Mouse (Mus musculus) gastrocnemius, postnatal 25 days (tissue): Measurements from ENCODE around the gene Ahcy. TPM values are rescaled to one million over a fixed set of nuclear protein-coding genes. Genes with fewer than 3 reads are reported as not detected.
"Not testable (repeated sequence)": the region's sequence is repeated elsewhere in the genome, so short reads cannot be mapped to it uniquely, and the experiment has no call there.

Experiments used
- DNase-seq: peaks from one replicate; pipeline ENCODE4 v3.0.0; 2022
- long read RNA-seq, 2 experiments: library from polyadenylated mRNA; stranded (forward); transcript quantifications; one replicate each; pipeline ENCODE4 v2.0.0; 2021
- total RNA-seq, 2 experiments: library from RNA; stranded (reverse); gene quantifications; 1 replicate in 1 of 2; 2 replicates in 1 of 2; pipeline ENCODE4 v1.2.3; 2021

The Ahcy gene
- 10 to 100 TPM; 15.3 to 16.0 TPM for total RNA-seq
- long read RNA-seq, experiment 1, transcript Ahcy-201 (10 exons, 2,543 nt) = major isoform, 8 of 13 reads
- long read RNA-seq, experiment 1, partial matches to known transcripts = 4 of 13 reads
- long read RNA-seq, experiment 1, other reads (novel, unspliced or antisense) = 1 of 13 reads
- long read RNA-seq, experiment 2, transcript Ahcy-201 (10 exons, 2,543 nt) = major isoform, 13 of 16 reads
- long read RNA-seq, experiment 2, partial matches to known transcripts = 1 of 16 reads
- long read RNA-seq, experiment 2, other reads (novel, unspliced or antisense) = 2 of 16 reads

DNA sequence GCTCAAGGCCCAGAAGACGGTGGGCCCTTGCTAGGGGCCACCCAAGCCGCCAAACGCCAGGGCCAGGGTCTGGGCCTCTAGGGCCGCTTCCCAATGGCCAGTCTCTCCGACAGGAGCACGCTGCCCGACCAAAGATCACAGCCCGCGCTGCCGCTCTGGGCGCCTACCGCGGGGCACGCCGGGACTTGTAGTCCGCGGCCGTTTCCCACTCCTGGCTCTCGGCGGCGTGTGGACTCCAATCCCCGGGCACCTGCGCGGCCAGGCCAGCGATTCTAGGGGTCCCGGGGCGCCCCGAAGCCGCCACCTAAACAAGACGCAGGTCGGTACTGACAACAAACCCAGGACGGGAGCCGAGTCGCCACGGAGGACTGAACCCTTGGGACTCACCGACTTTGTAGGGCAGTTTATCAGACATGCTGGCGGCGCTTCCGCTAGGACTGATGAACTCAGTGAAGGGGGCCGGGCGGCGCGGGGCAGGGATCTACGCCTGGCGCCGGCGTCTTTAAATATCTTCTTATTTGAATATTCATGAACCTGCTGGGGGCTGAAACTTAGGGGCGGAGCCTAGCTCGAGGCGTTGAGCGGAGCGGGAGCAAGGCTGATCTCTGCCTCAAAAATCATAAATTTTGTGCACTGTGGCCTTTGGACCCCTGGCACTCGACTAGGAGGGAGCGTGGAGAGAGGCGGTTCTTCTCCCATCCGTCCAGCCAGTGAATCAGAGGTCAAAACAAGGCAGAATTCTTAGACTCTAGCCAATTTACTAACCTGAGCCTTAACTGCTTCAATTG lies at the start of gene Ahcy:
Gene Ahcy, minus strand, starts transcription at position 520 of the 788 bp plus-strand sequence.
- peak; percentile 91 for DNase-seq

GRCm38 (mm10) chr2:155115216-155115830 lies 41.0 kb upstream of the Ahcy start:
- no peak for DNase-seq

- not testable (repeated sequence) for DNase-seq
Observed at GRCm38 (mm10) chr2:155107276-155107675, 33.0 kb upstream of the Ahcy start.

DNA sequence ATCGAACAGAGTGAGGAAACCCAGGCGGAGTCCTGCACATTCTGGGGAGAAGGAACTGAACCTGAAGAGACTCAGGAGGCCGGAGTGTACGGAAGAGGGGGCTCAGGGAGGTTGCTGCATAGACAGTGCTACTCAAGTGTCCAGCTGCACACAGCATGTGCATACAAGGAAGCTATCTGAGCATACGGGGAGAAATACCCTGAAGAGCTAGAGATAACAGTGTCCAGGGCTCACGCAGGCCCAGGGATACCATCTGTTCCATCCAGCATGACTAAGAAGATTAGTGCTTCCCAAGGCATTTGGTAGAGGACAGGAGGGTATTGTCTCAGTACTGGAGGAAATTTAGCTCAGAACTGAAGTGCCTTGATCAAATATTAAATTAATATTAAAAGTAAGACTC lies 29.3 kb upstream of the Ahcy start:
- DNase-seq = no peak

DNA sequence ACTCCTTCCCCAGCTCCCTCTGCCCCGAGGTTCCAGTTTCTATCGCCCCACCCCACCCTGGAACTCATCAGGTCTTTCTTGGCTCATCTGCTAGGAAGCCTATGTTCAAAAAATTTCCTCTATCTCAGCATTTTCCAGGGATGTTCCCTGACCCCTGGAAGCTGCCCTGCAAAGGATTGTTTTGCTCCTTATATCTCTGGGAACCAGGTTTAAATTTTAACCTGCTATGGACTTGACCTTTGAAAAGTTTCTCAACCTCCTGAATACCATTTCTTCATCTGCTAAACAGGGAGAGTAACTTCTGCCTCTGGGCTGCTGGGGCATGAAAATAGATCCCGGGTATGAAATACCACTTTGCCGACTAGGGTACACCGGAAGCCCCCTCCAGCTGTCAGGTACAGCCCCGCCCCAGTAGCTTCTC lies 27.5 kb upstream of the Ahcy start:
- no peak for DNase-seq

GRCm38 (mm10) chr2:155100796-155101259 lies 26.5 kb upstream of the Ahcy start:
- no peak for DNase-seq

GRCm38 (mm10) chr2:155099994-155100795 lies 25.9 kb upstream of the Ahcy start:
- no peak for DNase-seq

DNA sequence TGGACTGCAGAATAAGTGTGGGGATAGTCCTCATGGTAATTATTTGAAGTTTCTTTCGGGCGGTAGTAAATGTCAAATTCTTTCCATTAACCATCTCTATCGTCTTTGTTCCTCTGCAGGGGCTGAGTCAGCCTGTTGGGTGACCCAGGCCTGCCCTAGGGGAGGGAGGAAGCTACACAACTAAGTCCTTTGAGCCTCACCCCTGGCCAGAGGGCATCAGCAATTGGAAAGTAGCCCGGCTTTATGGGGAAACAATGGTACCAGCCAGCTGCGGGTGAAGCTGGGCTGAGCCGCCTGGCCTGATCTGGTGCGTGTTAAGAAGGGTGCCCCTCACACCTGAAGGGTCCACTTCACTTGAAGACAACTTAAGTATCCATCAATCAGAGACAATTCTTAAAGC lies 25.1 kb upstream of the Ahcy start:
- DNase-seq = peak; percentile 8

DNA sequence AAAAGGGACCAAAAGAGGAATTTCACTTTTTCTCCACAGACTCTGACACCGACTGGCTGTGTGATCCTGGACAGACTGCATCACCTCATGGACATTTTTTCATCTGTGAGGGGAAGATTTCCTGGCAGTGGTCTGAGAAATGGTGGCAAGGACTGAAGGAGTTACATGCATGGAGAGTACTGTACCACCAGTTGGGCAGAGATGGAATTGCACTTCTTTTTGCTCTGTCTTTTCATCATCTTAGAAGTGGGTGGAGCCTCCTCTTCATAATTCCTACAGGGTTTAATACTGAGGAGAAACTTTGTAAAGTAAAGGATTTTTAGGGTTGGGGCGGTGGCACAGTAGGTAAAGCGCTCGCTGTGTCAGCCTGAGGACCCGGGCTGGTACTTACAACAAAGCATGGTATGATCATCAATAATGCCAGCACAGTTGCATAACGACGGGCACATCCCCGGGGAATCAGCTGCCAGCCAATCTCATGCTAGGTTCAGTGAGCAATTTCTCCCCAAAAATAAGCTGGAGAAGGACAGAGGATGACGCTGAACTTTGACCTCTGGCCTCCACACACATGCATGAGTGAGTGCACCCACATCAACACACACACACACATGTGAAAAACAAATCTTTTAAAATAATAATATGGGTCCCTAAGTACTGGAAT lies 24.6 kb upstream of the Ahcy start:
- DNase-seq = no peak

DNA sequence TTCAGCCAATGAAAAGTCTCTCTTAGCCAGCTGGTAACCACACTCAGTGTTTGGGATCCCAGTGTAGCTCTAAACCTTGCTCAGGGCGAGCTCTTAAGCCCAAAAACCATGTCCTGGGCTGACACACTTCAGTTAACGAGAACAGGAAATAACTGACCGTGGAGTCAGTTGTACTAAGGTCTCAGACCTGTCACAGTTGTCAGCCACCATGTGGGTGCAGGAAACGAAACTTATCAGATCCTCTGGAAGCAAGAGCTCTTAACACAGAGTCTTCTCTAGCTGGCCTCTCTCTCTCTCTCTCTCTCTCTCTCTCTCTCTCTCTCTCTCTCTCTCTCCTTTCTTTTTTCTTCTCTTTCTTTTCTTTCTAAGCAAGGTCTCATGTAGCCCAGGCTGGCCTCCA lies 19.1 kb upstream of the Ahcy start:
- no peak for DNase-seq

GRCm38 (mm10) chr2:155091743-155092075 lies 17.4 kb upstream of the Ahcy start:
- DNase-seq = no peak

DNA sequence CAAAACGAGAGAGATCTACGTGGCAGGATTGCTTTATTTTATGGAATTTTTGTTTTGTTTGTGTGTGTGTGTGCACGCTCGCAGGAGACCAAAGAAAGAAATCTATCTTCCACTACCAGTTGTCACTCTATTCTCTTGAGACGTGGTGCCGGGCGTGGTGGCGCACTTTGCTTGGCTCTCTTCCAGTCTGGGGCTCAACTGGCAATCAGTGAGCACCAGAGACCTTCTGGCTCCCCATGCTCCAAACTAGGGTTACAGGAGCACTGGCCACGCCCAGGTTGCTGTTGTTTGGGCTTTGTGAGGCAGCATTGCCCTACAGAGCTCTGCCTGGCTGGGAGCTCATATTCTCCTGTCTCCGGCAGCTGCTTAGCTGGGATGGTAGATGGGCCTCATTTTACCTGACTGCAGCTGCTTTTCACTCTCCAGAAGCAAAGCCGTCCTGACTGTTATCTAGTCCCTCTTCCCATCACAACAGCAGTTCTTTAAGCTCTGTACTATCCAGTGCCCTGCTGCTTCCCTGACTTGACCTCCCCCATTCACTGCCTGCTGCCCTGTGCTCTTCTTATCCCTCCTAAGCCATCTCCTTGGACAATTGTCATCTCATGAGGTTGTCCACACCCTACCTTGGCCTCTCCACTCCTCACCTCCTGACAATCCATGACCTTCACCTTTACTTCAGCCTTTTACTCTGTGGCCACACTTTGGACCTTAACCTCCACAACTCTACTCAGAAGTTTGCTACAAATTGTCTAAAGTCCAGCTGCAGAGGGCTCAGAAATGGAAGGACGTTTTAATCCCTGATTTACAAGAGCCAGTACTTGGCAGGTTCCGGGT lies 16.8 kb upstream of the Ahcy start:
- DNase-seq = no peak

DNA sequence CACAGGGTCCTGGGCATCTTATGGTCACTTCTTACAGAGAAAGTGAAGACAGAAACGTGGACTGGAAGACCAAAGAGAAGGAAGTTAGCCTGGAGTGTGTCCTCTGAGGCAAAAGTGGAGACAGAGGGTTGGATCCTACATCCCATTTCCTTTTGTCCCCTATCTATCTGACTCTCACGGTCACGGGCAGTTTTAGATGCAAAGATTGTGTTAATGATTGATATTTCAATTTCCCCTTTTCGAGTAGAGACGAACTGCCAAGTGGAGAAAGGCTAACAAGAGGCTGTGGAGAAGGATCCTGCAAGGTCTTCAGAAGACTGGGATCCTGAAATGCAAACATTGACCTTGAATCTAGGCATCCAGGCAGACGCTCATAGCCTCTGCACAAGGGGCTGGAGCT lies 14.0 kb upstream of the Ahcy start:
- DNase-seq = no peak

DNA sequence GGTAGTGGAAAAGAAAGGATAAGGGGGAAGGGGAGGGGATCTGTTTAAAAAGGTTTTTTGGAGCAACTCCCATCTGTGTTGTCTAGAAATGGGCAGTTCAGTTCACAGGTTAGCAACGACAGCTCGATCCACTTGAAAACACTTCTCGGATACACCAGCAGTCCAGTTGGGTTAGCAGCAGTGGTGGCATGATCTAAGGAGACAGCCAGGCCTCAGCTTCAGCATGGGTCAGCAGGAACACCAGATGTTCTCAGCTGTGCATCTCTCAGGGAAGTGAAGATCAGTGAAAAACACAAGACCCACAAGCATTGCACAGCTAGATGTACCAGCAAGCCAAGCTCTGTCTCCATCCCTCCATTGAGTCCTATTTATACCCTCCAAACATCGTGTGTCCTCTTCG lies 12.0 kb upstream of the Ahcy start:
- DNase-seq = no peak

- no peak for DNase-seq
Observed at GRCm38 (mm10) chr2:155084546-155084945, 10.2 kb upstream of the Ahcy start.

DNA sequence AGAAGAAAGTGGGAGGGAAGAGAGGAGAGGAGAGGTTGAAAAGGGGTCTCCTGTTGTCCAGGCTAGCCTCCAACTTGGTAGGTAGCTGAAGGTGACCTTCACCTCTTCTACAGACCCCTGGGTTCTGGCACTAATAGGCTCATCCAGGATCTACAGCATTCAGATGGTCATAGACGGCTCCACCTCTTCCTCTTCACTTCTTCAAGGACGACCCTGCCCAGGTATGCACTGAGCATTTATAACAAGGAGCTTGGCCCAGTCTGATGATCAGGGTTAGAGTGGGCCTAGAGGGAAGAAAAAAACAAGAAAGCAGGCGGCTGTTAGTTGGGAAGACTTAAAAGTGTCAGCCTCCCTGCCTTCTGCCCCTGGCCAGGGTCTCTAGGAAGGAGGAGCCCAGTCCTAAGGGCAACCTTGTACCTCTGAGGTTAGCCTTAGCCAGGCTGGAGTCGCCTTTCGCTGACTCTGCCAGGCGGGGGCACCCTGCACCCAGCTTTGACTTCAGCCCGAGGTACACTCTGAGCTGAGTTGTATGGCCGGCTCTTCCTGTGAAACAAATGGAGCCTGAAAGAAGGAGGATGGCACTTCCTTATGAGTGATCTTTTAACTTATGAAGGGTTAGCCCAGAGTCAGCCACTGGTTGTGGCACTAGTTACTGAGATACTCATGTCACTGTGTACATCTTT lies 8.0 kb upstream of the Ahcy start:
- DNase-seq = peak; percentile 46

DNA sequence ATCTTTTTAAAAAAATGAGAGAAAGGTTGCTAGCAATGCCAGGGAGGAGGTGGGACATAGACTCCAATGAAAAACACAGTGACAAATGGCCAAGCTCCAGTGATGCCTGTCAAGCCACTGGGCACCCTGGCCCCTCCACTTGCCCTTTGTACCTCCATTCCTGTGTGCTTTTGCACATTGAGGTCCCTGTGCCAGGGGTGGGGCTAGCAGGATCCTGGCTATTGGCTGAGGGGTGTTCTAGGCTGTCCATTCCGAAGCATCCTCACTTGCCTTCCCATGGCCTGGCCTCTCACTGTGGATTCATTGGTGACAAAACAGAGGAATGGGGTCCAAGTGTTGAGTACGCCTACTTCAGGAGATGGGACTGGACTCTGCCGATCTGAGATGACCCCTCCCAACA lies 6.8 kb upstream of the Ahcy start:
- DNase-seq = no peak

DNA sequence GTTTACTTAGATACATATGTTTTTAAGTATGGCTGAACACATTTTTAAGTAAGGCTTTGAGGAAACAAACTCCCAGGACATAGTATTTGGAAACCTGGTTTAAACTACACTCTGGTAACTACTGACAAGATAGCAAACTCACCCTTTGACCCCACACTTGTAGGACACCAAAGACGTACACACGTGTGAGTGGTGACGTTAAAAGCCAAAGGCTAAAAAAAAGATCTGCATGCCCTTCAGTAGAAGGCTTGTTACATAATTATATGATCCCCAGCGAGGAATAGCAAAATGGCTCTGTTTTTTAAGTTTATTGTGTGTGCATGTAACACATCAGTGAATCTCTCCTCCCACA lies 5.9 kb upstream of the Ahcy start:
- no peak for DNase-seq

- DNase-seq = no peak
Observed at GRCm38 (mm10) chr2:155079500-155080178, 5.3 kb upstream of the Ahcy start.

GRCm38 (mm10) chr2:155075649-155076048 lies 1.4 kb upstream of the Ahcy start:
- no peak for DNase-seq
